Mouse (Mus musculus) cerebellum, adult 2 months (tissue): ENCODE results near the gene Adamts20.

Experiments
- CTCF ChIP-seq: fragments of 200-500 bp; IDR thresholded peaks from 2 replicates; pipeline ENCODE4 v1.5.1; 2011; ENCODE audit warnings: low read depth, mild to moderate bottlenecking, control low read depth, low read length, moderate library complexity, borderline replicate concordance; ENCODE audit not compliant: insufficient read depth
- POLR2A ChIP-seq: fragments of 200-500 bp; IDR thresholded peaks from 2 replicates; pipeline ENCODE4 v1.6.1; 2011; ENCODE audit warnings: low read length, control low read depth, borderline replicate concordance; ENCODE audit not compliant: insufficient read depth

GRCm38 (mm10) chr15:94309689-94310088 is 155.5 kb downstream of the Adamts20 start:
- TF ChIP-seq CTCF (no peak), POLR2A (no peak)
